Mouse (Mus musculus): ENCODE measurements around the gene Aadacl3. TPM values are rescaled to one million over a fixed set of nuclear protein-coding genes. Genes with fewer than 3 reads are reported as not detected.
A peak's percentile ranks its signal among the peaks of the same experiment; 100 is the strongest.

Gene Aadacl3
- polyA plus RNA-seq, 1 experiment from 2014 or later: not detected

GRCm38 (mm10) chr4:144424590-144424989, 39.0 kb downstream of the Aadacl3 start:
- H3K36me3 ChIP-seq: no peaks in the 10 kb centered on the region
- WGBS: 83% methylated on average over 5 of the region's 5 CpGs
- ATAC-seq: no peak
- H3K27ac ChIP-seq: no peak overlapping the region
- H3K4me2 ChIP-seq (replicated peaks): no peak overlapping the region
- peaks cover 25% of the 10 kb centered on the region for H3K9me3 ChIP-seq
- H3K9ac ChIP-seq (replicated peaks): no peak overlapping the region
- H3K27me3 ChIP-seq: no peaks in the 10 kb centered on the region
- H3K4me3 ChIP-seq (replicated peaks): no peak overlapping the region
- H3K4me1 ChIP-seq (replicated peaks): no peaks in the 10 kb centered on the region

GRCm38 (mm10) chr4:144420644-144421043, 42.9 kb downstream of the Aadacl3 start:
- no peaks in the 10 kb centered on the region for H3K4me1 ChIP-seq (replicated peaks)
- no peak overlapping the region for H3K27ac ChIP-seq
- peaks cover 47% of the 10 kb centered on the region for H3K9me3 ChIP-seq
- no peak for ATAC-seq
- H3K9ac ChIP-seq (replicated peaks): no peak overlapping the region
- H3K4me2 ChIP-seq (replicated peaks): no peak overlapping the region
- H3K36me3 ChIP-seq: no peaks in the 10 kb centered on the region
- no peak overlapping the region for H3K4me3 ChIP-seq (replicated peaks)
- no peaks in the 10 kb centered on the region for H3K27me3 ChIP-seq

- Histone ChIP-seq H3K4me3 (replicated peaks) (no peak within 1 kb of the TSS), H3K4me2 (replicated peaks) (no peak within 1 kb of the TSS), H3K9me3 (peaks cover 9% of the 10 kb centered on the region), H3K27me3 (no peaks in the 10 kb centered on the region), H3K27ac (no peak within 1 kb of the TSS), H3K9ac (replicated peaks) (no peak within 1 kb of the TSS), H3K4me1 (replicated peaks) (no peaks in the 10 kb centered on the region), H3K36me3 (no peaks in the 10 kb centered on the region)
- WGBS: 82% methylated on average over 9 of the region's 9 CpGs
- ATAC-seq: no peak
Observed at GRCm38 (mm10) chr4:144408290-144408689, 55.3 kb downstream of the Aadacl3 start, which contains the start of gene Pramef12. Pramef12 (minus strand) TSS chr4:144408464.

GRCm38 (mm10) chr4:144406261-144406660, 57.3 kb downstream of the Aadacl3 start:
- no peak overlapping the region for H3K4me3 ChIP-seq (replicated peaks)
- no peaks in the 10 kb centered on the region for H3K36me3 ChIP-seq
- no peak overlapping the region for H3K9ac ChIP-seq (replicated peaks)
- H3K4me2 ChIP-seq (replicated peaks): no peak overlapping the region
- ATAC-seq: no peak
- no peak overlapping the region for H3K27ac ChIP-seq
- WGBS: 54% methylated on average over 3 of the region's 3 CpGs
- peaks cover 8% of the 10 kb centered on the region for H3K9me3 ChIP-seq
- no peaks in the 10 kb centered on the region for H3K27me3 ChIP-seq
- no peaks in the 10 kb centered on the region for H3K4me1 ChIP-seq (replicated peaks)

- H3K9me3 ChIP-seq: peaks cover 7% of the 10 kb centered on the region
- no peaks in the 10 kb centered on the region for H3K36me3 ChIP-seq
- no peaks in the 10 kb centered on the region for H3K4me1 ChIP-seq (replicated peaks)
- no peak overlapping the region for H3K4me3 ChIP-seq (replicated peaks)
- no peak overlapping the region for H3K9ac ChIP-seq (replicated peaks)
- no peaks in the 10 kb centered on the region for H3K27me3 ChIP-seq
- 10% methylated on average over 15 of the region's 17 CpGs for WGBS
- no peak for ATAC-seq
- peak overlapping the region; percentile 27 for H3K4me2 ChIP-seq (replicated peaks)
- H3K27ac ChIP-seq: no peak overlapping the region
Observed at GRCm38 (mm10) chr4:144404456-144405086, 59.0 kb downstream of the Aadacl3 start.

Other genes starting within 250 kb of the Aadacl3 start
- not detected in 2 replicates for gene Pramel5, start 183.3 kb downstream of the Aadacl3 start, polyA plus RNA-seq (2015; fragmentation: Nextera tagmentation; extraction: Ambion mirVana)
- not detected in 2 replicates for gene Gm13128, start 133.5 kb downstream of the Aadacl3 start, polyA plus RNA-seq (2015; fragmentation: Nextera tagmentation; extraction: Ambion mirVana)
- not detected in 2 replicates for gene Gm13119, start 105.8 kb downstream of the Aadacl3 start, polyA plus RNA-seq (2015; fragmentation: Nextera tagmentation; extraction: Ambion mirVana)
- gene Pramef20, start 85.8 kb downstream of the Aadacl3 start, polyA plus RNA-seq (2015; fragmentation: Nextera tagmentation; extraction: Ambion mirVana): not detected in 2 replicates
- 0.09 TPM in 1 of 2 replicates, not detected in the other for gene Pramef12, start 55.3 kb downstream of the Aadacl3 start, polyA plus RNA-seq (2015; fragmentation: Nextera tagmentation; extraction: Ambion mirVana)
- not detected in 2 replicates for gene 1700012P22Rik, start 25.0 kb downstream of the Aadacl3 start, polyA plus RNA-seq (2015; fragmentation: Nextera tagmentation; extraction: Ambion mirVana)
- gene Gm9944, start 10.4 kb downstream of the Aadacl3 start, polyA plus RNA-seq (2015; fragmentation: Nextera tagmentation; extraction: Ambion mirVana): not detected in 2 replicates
- not detected in 2 replicates for gene 9430007A20Rik, start 56.1 kb upstream of the Aadacl3 start, polyA plus RNA-seq (2015; fragmentation: Nextera tagmentation; extraction: Ambion mirVana)
- not detected in 2 replicates for gene Gm13124, start 101.4 kb upstream of the Aadacl3 start, polyA plus RNA-seq (2015; fragmentation: Nextera tagmentation; extraction: Ambion mirVana)
- gene Aadacl4, start 150.0 kb upstream of the Aadacl3 start, polyA plus RNA-seq (2015; fragmentation: Nextera tagmentation; extraction: Ambion mirVana): not detected in 2 replicates
- gene Gm436, start 222.6 kb upstream of the Aadacl3 start, polyA plus RNA-seq (2015; fragmentation: Nextera tagmentation; extraction: Ambion mirVana): not detected in 2 replicates